Mouse (Mus musculus) adrenal gland, adult 18-20 months (tissue): ENCODE results near the gene Tacc2. TPM values are rescaled to one million over a fixed set of nuclear protein-coding genes. Genes with fewer than 3 reads are reported as not detected.

Experiments
- DNase-seq, 2 experiments: peaks; one replicate each; pipeline ENCODE4 v3.0.0; 2021 to 2022; ENCODE audit warnings: low spot score in 2 of 2
- total RNA-seq, 2 experiments: library from RNA; stranded (reverse); gene quantifications; 1 replicate in 1 of 2; 2 replicates in 1 of 2; pipeline ENCODE4 v1.2.3; 2021

Gene Tacc2
- total RNA-seq, 2 experiments from 2014 or later: 32.3 to 33.3 TPM

- no peak for DNase-seq
Observed at GRCm38 (mm10) chr7:130606958-130607357, 29.7 kb downstream of the Tacc2 start.

- DNase-seq: no peak
Observed at GRCm38 (mm10) chr7:130613973-130614372, 36.7 kb downstream of the Tacc2 start.

GRCm38 (mm10) chr7:130617591-130617990 lies 40.4 kb downstream of the Tacc2 start:
- DNase-seq: no peak

- no peak for DNase-seq
Observed at GRCm38 (mm10) chr7:130621068-130621467, 43.8 kb downstream of the Tacc2 start.

GRCm38 (mm10) chr7:130621953-130622352 lies 44.7 kb downstream of the Tacc2 start:
- DNase-seq: no peak

- DNase-seq: no peak
Observed at GRCm38 (mm10) chr7:130622359-130622758, 45.1 kb downstream of the Tacc2 start.

GRCm38 (mm10) chr7:130624299-130624698 lies 47.1 kb downstream of the Tacc2 start:
- DNase-seq: no peak

- no peak for DNase-seq
Observed at GRCm38 (mm10) chr7:130625361-130625760, 48.1 kb downstream of the Tacc2 start.

- DNase-seq: no peak
Observed at GRCm38 (mm10) chr7:130628601-130629000, 51.4 kb downstream of the Tacc2 start.

GRCm38 (mm10) chr7:130629999-130630398 lies 52.8 kb downstream of the Tacc2 start:
- no peak for DNase-seq

GRCm38 (mm10) chr7:130630956-130631355 lies 53.7 kb downstream of the Tacc2 start:
- no peak for DNase-seq

- peak; percentile 48 to 60 for DNase-seq
Observed at GRCm38 (mm10) chr7:130631553-130632378, 54.5 kb downstream of the Tacc2 start.

GRCm38 (mm10) chr7:130632379-130632732 lies 55.1 kb downstream of the Tacc2 start:
- DNase-seq: no peak

GRCm38 (mm10) chr7:130634259-130634871 lies 57.1 kb downstream of the Tacc2 start:
- DNase-seq: no peak

- no peak for DNase-seq
Observed at GRCm38 (mm10) chr7:130635212-130635611, 58.0 kb downstream of the Tacc2 start.

GRCm38 (mm10) chr7:130636274-130636673 lies 59.0 kb downstream of the Tacc2 start:
- no peak for DNase-seq

GRCm38 (mm10) chr7:130636902-130637301 lies 59.7 kb downstream of the Tacc2 start:
- no peak for DNase-seq

GRCm38 (mm10) chr7:130637811-130638210 lies 60.6 kb downstream of the Tacc2 start:
- no peak for DNase-seq

GRCm38 (mm10) chr7:130640681-130641080 lies 63.4 kb downstream of the Tacc2 start:
- no peak for DNase-seq

- no peak for DNase-seq
Observed at GRCm38 (mm10) chr7:130645332-130645993, 68.2 kb downstream of the Tacc2 start.

GRCm38 (mm10) chr7:130645994-130646761 lies 68.9 kb downstream of the Tacc2 start:
- DNase-seq: peak; percentile 77 to 85
